Mouse (Mus musculus): Measurements from ENCODE around the gene Atf6b.

Gene Atf6b

GRCm38 (mm10) chr17:34671151-34672066 lies 24.5 kb downstream of the Atf6b start:
- no peak for DNase-seq

- no peak for DNase-seq
These were observed 25.4 kb downstream of the Atf6b start for GRCm38 (mm10) chr17:34672246-34672792.

- no peak for DNase-seq
These were observed 26.2 kb downstream of the Atf6b start for GRCm38 (mm10) chr17:34673139-34673538.

- DNase-seq: no peak
These were observed 27.7 kb downstream of the Atf6b start for GRCm38 (mm10) chr17:34674524-34675204.

GRCm38 (mm10) chr17:34675205-34676092 lies 28.5 kb downstream of the Atf6b start:
- DNase-seq: no peak

GRCm38 (mm10) chr17:34676093-34676460 lies 29.1 kb downstream of the Atf6b start:
- DNase-seq: no peak

- no peak for DNase-seq
These were observed 29.7 kb downstream of the Atf6b start for GRCm38 (mm10) chr17:34676671-34677070.

- DNase-seq: no peak
These were observed 33.2 kb downstream of the Atf6b start for GRCm38 (mm10) chr17:34680191-34680590.

- DNase-seq: no peak
These were observed 33.7 kb downstream of the Atf6b start for GRCm38 (mm10) chr17:34680621-34681020.

- DNase-seq: no peak
These were observed 34.2 kb downstream of the Atf6b start for GRCm38 (mm10) chr17:34681132-34681571.

GRCm38 (mm10) chr17:34681881-34682536 lies 35.1 kb downstream of the Atf6b start:
- DNase-seq: no peak

- no peak for DNase-seq
These were observed 36.2 kb downstream of the Atf6b start for GRCm38 (mm10) chr17:34683179-34683578.

- DNase-seq: no peak
These were observed 36.8 kb downstream of the Atf6b start for GRCm38 (mm10) chr17:34683686-34684220.

GRCm38 (mm10) chr17:34684253-34684893 lies 37.4 kb downstream of the Atf6b start:
- DNase-seq: no peak

GRCm38 (mm10) chr17:34685120-34686110 lies 38.5 kb downstream of the Atf6b start:
- DNase-seq: no peak

- no peak for DNase-seq
These were observed 41.9 kb downstream of the Atf6b start for GRCm38 (mm10) chr17:34688889-34689288.

- DNase-seq: no peak
These were observed 43.5 kb downstream of the Atf6b start for GRCm38 (mm10) chr17:34690458-34690857.

- DNase-seq: no peak
These were observed 46.0 kb downstream of the Atf6b start for GRCm38 (mm10) chr17:34692906-34693305.

- DNase-seq: no peak
These were observed 52.8 kb downstream of the Atf6b start for GRCm38 (mm10) chr17:34699575-34700408.

All from thymus, postnatal 14 days (tissue).